Mouse (Mus musculus): ENCODE results near the gene Vtcn1. TPM values are rescaled to one million over a fixed set of nuclear protein-coding genes. Genes with fewer than 3 reads are reported as not detected.

Gene Vtcn1
- polyA plus RNA-seq, 1 experiment from 2014 or later, result 0.81 TPM

GRCm38 (mm10) chr3:100910621-100911020, 85.4 kb downstream of the Vtcn1 start:
- TF ChIP-seq EP300 (IDR thresholded peaks at IDR 0.05), result no peak
- TF ChIP-seq CTCF (IDR thresholded peaks at IDR 0.05), result no peak
- Histone ChIP-seq H3K4me2 (replicated peaks; ENCODE audit: low read depth, low read length) (no peak overlapping the region), H3K27ac (ENCODE audit: low read length) (no peak overlapping the region), H3K27me3 (replicated peaks; ENCODE audit: insufficient read depth, low read length) (no peaks in the 10 kb centered on the region), H3K9ac (replicated peaks; ENCODE audit: low read depth) (no peak overlapping the region), H3K9me3 (ENCODE audit: low read length) (no peaks in the 10 kb centered on the region), H3K36me3 (ENCODE audit: insufficient read depth, low read length) (no peaks in the 10 kb centered on the region), H3K4me1 (ENCODE audit: insufficient read depth, low read depth, low read length) (no peaks in the 10 kb centered on the region), H3K4me3 (ENCODE audit: low read depth, low read length) (no peak overlapping the region)
- WGBS, result 51% methylated on average over 5 of the region's 5 CpGs
- no peak for ATAC-seq
- DNase-seq (ENCODE audit: low spot score), result no peak

- no peaks in the 10 kb centered on the region for H3K36me3 ChIP-seq (ENCODE audit: insufficient read depth, low read length)
- no peaks in the 10 kb centered on the region for H3K4me1 ChIP-seq (ENCODE audit: insufficient read depth, low read depth, low read length)
- no peak overlapping the region for H3K27ac ChIP-seq (ENCODE audit: low read length)
- no peak overlapping the region for H3K4me3 ChIP-seq (ENCODE audit: low read depth, low read length)
- no peak overlapping the region for H3K9ac ChIP-seq (replicated peaks; ENCODE audit: low read depth)
- H3K4me2 ChIP-seq (replicated peaks; ENCODE audit: low read depth, low read length), result no peak overlapping the region
- no peak for ATAC-seq
- H3K9me3 ChIP-seq (ENCODE audit: low read length), result no peaks in the 10 kb centered on the region
- no peak for DNase-seq (ENCODE audit: low spot score)
- H3K27me3 ChIP-seq (replicated peaks; ENCODE audit: insufficient read depth, low read length), result no peaks in the 10 kb centered on the region
- no peak for TF ChIP-seq CTCF (IDR thresholded peaks at IDR 0.05)
- TF ChIP-seq EP300 (IDR thresholded peaks at IDR 0.05), result no peak
- 69% methylated on average over 9 of the region's 9 CpGs for WGBS
Observed at GRCm38 (mm10) chr3:100911026-100911425, 85.8 kb downstream of the Vtcn1 start.

- 50% methylated on average over 7 of the region's 7 CpGs for WGBS
- no peak overlapping the region for H3K4me3 ChIP-seq (ENCODE audit: low read depth, low read length)
- TF ChIP-seq EP300 (IDR thresholded peaks at IDR 0.05) (no peak), CTCF (IDR thresholded peaks at IDR 0.05) (no peak)
- H3K9me3 ChIP-seq (ENCODE audit: low read length), result no peaks in the 10 kb centered on the region
- no peaks in the 10 kb centered on the region for H3K4me1 ChIP-seq (ENCODE audit: insufficient read depth, low read depth, low read length)
- no peak overlapping the region for H3K27ac ChIP-seq (ENCODE audit: low read length)
- no peaks in the 10 kb centered on the region for H3K36me3 ChIP-seq (ENCODE audit: insufficient read depth, low read length)
- H3K27me3 ChIP-seq (replicated peaks; ENCODE audit: insufficient read depth, low read length), result no peaks in the 10 kb centered on the region
- DNase-seq (ENCODE audit: low spot score), result no peak
- ATAC-seq, result no peak
- H3K9ac ChIP-seq (replicated peaks; ENCODE audit: low read depth), result no peak overlapping the region
- H3K4me2 ChIP-seq (replicated peaks; ENCODE audit: low read depth, low read length), result no peak overlapping the region
Observed at GRCm38 (mm10) chr3:100911498-100912213, 86.4 kb downstream of the Vtcn1 start.

GRCm38 (mm10) chr3:100916844-100917243, 91.6 kb downstream of the Vtcn1 start:
- peaks cover 6% of the 10 kb centered on the region; the same call in 1 of the 2 replicates for H3K4me1 ChIP-seq (ENCODE audit: insufficient read depth, low read depth, low read length)
- WGBS, result 12% methylated on average over 7 of the region's 7 CpGs
- H3K9me3 ChIP-seq (ENCODE audit: low read length), result no peaks in the 10 kb centered on the region
- H3K27me3 ChIP-seq (replicated peaks; ENCODE audit: insufficient read depth, low read length), result no peaks in the 10 kb centered on the region
- H3K9ac ChIP-seq (replicated peaks; ENCODE audit: low read depth), result no peak overlapping the region
- DNase-seq (ENCODE audit: low spot score) (peak; percentile 78), ATAC-seq (no peak; the same call in 1 of the 2 replicates)
- H3K4me2 ChIP-seq (replicated peaks; ENCODE audit: low read depth, low read length), result no peak overlapping the region
- TF ChIP-seq CTCF (IDR thresholded peaks at IDR 0.05) (peak; percentile 71), EP300 (IDR thresholded peaks at IDR 0.05) (no peak)
- no peaks in the 10 kb centered on the region for H3K36me3 ChIP-seq (ENCODE audit: insufficient read depth, low read length)
- H3K27ac ChIP-seq (ENCODE audit: low read length), result no peak overlapping the region
- no peak overlapping the region for H3K4me3 ChIP-seq (ENCODE audit: low read depth, low read length)

- DNase-seq (ENCODE audit: low spot score), result no peak
- no peak for ATAC-seq
- no peak overlapping the region for H3K4me3 ChIP-seq (ENCODE audit: low read depth, low read length)
- H3K9me3 ChIP-seq (ENCODE audit: low read length), result no peaks in the 10 kb centered on the region
- peaks cover 13% of the 10 kb centered on the region; the same call in 1 of the 2 replicates for H3K4me1 ChIP-seq (ENCODE audit: insufficient read depth, low read depth, low read length)
- no peak overlapping the region for H3K9ac ChIP-seq (replicated peaks; ENCODE audit: low read depth)
- H3K27ac ChIP-seq (ENCODE audit: low read length), result no peak overlapping the region
- H3K27me3 ChIP-seq (replicated peaks; ENCODE audit: insufficient read depth, low read length), result no peaks in the 10 kb centered on the region
- 74% methylated on average over 9 of the region's 9 CpGs for WGBS
- no peak overlapping the region for H3K4me2 ChIP-seq (replicated peaks; ENCODE audit: low read depth, low read length)
- no peak for TF ChIP-seq EP300 (IDR thresholded peaks at IDR 0.05)
- TF ChIP-seq CTCF (IDR thresholded peaks at IDR 0.05), result no peak
- H3K36me3 ChIP-seq (ENCODE audit: insufficient read depth, low read length), result no peaks in the 10 kb centered on the region
Observed at GRCm38 (mm10) chr3:100920611-100921140, 95.4 kb downstream of the Vtcn1 start.

- DNase-seq (ENCODE audit: low spot score) (peak; percentile 100), ATAC-seq (peak; percentile 98)
- peak within 1 kb of the TSS; percentile 64 for H3K4me2 ChIP-seq (replicated peaks; ENCODE audit: low read depth, low read length)
- H3K9ac ChIP-seq (replicated peaks; ENCODE audit: low read depth), result peak within 1 kb of the TSS; percentile 59
- TF ChIP-seq EP300 (IDR thresholded peaks at IDR 0.05) (no peak), CTCF (IDR thresholded peaks at IDR 0.05) (no peak)
- no peaks in the 10 kb centered on the region for H3K36me3 ChIP-seq (ENCODE audit: insufficient read depth, low read length)
- WGBS, result under 1% methylated on average over 39 of the region's 39 CpGs
- peak within 1 kb of the TSS; percentile 78 for H3K27ac ChIP-seq (ENCODE audit: low read length)
- H3K27me3 ChIP-seq (replicated peaks; ENCODE audit: insufficient read depth, low read length), result no peaks in the 10 kb centered on the region
- H3K4me1 ChIP-seq (ENCODE audit: insufficient read depth, low read depth, low read length), result peaks cover 13% of the 10 kb centered on the region; the same call in 1 of the 2 replicates
- no peaks in the 10 kb centered on the region for H3K9me3 ChIP-seq (ENCODE audit: low read length)
- peak within 1 kb of the TSS; percentile 56 for H3K4me3 ChIP-seq (ENCODE audit: low read depth, low read length)
Observed at GRCm38 (mm10) chr3:100921825-100922505, 96.7 kb downstream of the Vtcn1 start, which contains the start of gene Trim45. Trim45 (plus strand) TSS chr3:100922202.
